Mouse (Mus musculus) erythroblast, embryonic 14.5 days (primary cell): Measurements from ENCODE around the gene Fos.

Experiments
- GATA1 ChIP-seq: IDR thresholded peaks from 2 replicates; pipeline ENCODE4 v1.6.1; 2012; ENCODE audit warnings: low read length, inconsistent platforms, mixed read lengths
- TAL1 ChIP-seq: IDR thresholded peaks from 3 replicates; pipeline ENCODE4 v1.6.1; 2012; ENCODE audit warnings: low read length, inconsistent platforms, mixed read lengths

DNA sequence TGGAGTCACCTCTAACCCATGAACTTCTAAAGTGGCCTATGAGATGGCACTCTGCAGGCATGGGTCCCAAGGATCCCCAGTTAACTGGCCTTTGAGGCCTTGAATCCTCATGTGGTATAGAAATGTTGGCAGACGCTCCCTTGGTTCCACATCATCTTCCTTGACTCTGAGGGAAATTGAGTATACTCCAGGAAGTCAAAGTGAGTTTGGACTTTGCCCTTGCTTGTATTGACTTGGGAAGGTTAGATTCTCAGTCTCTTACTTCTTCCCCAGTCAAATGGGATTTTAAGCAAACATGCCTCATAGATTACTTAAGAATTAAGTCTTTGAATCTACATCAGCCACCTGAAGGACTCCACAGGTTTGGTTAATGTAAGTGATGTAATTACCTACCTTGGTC lies 24.2 kb upstream of the Fos start:
- TF ChIP-seq TAL1 (no peak), GATA1 (no peak)
